In the genomic region with DNA sequence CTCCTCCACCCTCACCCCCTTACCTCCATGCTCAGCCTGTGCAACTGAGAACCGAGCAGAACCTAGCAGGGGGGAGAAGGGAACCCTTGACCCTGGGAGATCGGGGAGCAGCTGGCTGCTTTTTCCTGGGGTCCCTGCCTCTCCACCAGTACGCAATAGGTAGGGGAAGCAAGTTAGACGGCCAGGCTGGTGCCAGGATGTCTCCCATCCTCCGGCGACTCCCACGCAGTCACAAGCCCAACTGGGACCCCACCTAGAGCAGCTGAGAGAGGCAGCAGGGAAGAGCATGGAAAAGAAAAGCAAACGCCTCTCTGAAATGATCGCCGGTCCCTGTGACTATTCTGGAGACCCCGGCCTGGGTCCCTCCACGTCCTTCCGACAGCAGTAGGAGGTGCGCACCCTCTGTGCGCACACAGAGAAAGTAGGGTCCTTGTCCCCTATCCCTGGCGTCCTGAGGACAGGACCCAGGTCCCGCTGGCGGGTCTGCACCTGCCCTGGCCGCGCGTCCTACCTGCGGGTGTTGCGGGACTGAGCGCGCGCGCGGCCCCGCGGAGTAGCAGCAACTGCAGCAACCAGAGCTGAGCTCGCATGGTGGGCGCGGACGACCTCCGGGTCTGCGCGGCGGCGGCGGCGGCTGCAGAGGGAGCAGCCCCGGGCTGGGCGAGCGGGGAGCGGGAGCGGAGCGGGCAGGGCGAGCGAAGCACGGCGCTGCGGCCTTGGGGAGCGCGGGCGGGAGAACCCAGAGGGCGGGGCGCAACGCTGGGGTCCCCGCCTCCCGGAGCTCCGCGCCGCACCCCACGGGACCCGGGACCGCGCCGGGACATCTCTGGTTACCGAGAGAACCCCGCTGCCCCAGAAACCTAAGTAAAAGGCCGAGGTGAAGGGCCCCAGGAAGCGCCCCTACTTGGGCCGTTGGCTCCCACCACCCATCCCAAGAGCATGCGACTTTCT, we compare ENCODE assay signal across 8 mouse cellular contexts. TPM values are rescaled to one million over a fixed set of nuclear protein-coding genes. Genes with fewer than 3 reads are reported as not detected.
A peak's percentile ranks its signal among the peaks of the same experiment; 100 is the strongest.
DNase-seq lines count a peak whose midpoint lies in the region; ATAC-seq and TF ChIP-seq lines count a peak whose summit lies in the region.

A gene (minus strand): TSS at position 718 of the 951 bp plus-strand sequence.

- WGBS in heart, embryonic 16.5 days: 2% methylated on average over 68 of the region's 74 CpGs
- 3% methylated on average over 49 of the region's 74 CpGs for WGBS in limb, embryonic 14.5 days

- H3K27me3 ChIP-seq in testis, adult 2 months (ENCODE audit: control insufficient read depth, insufficient read depth, low read length): no peaks in the 10 kb centered on the region
- H3K27me3 ChIP-seq in heart, embryonic 16.5 days (ENCODE audit: control insufficient read depth, insufficient read depth, low read length): peaks cover 19% of the 10 kb centered on the region
- H3K27me3 ChIP-seq in limb, embryonic 14.5 days (ENCODE audit: control insufficient read depth, insufficient read depth, low read length): peaks cover 26% of the 10 kb centered on the region

- peak; percentile 34 to 55 for DNase-seq in cerebellum, adult 18-20 months
- no peak for DNase-seq in cerebellum, adult 11-12 months
- DNase-seq in testis, postnatal 14 days (ENCODE audit: low spot score): no peak
- DNase-seq in limb, embryonic 14.5 days (ENCODE audit: low spot score): no peak
- peak; percentile 58 for DNase-seq in naive thymus-derived CD4-positive, alpha-beta T cell, adult 2 months (ENCODE audit: low read depth)

- peak within 1 kb of the TSS; percentile 92 for H3K4me3 ChIP-seq in testis, adult 2 months (ENCODE audit: control insufficient read depth, low read depth, low read length)
- H3K4me3 ChIP-seq in heart, embryonic 16.5 days (ENCODE audit: low read length): peak within 1 kb of the TSS; percentile 97
- H3K4me3 ChIP-seq in limb, embryonic 14.5 days (replicated peaks; ENCODE audit: low read length): peak within 1 kb of the TSS; percentile 86

- H3K27ac ChIP-seq in testis, adult 2 months (ENCODE audit: control insufficient read depth, insufficient read depth, low read depth, low read length): no peak within 1 kb of the TSS
- no peak within 1 kb of the TSS for H3K27ac ChIP-seq in heart, embryonic 16.5 days (ENCODE audit: low read length)
- H3K27ac ChIP-seq in limb, embryonic 14.5 days (replicated peaks; ENCODE audit: low read depth, low read length): no peak within 1 kb of the TSS

- H3K4me1 ChIP-seq in testis, adult 2 months (ENCODE audit: control insufficient read depth, insufficient read depth, low read length): peaks cover 24% of the 10 kb centered on the region
- peaks cover 16% of the 10 kb centered on the region for H3K4me1 ChIP-seq in heart, embryonic 16.5 days (ENCODE audit: control insufficient read depth, insufficient read depth, low read length)
- H3K4me1 ChIP-seq in limb, embryonic 14.5 days (ENCODE audit: control insufficient read depth, insufficient read depth, low read length): peaks cover 8% of the 10 kb centered on the region; the same call in 1 of the 2 replicates

- no peak for TF ChIP-seq POLR2A in testis, adult 2 months (IDR thresholded peaks at IDR 0.05; ENCODE audit: control insufficient read depth, low read depth, low read length)
- TF ChIP-seq POLR2A in limb, embryonic 14.5 days (IDR thresholded peaks at IDR 0.05; ENCODE audit: borderline replicate concordance, extremely low read depth, insufficient read depth, insufficient read length): no peak

- no peak for ATAC-seq in heart, embryonic 16.5 days (replicated peaks; ENCODE audit: extremely low read depth, insufficient read depth, low FRiP score)
- no peak for ATAC-seq in limb, embryonic 14.5 days (ENCODE audit: low FRiP score, low read depth)
- ATAC-seq in megakaryocyte-erythroid progenitor cell, adult 5-6 weeks (replicated peaks; ENCODE audit: low FRiP score, low TSS enrichment, poor library complexity, severe bottlenecking): no peak

- H3K36me3 ChIP-seq in testis, adult 2 months (ENCODE audit: control insufficient read depth, insufficient read depth, low read length): no peaks in the 10 kb centered on the region
- H3K36me3 ChIP-seq in heart, embryonic 16.5 days (ENCODE audit: control insufficient read depth, insufficient read depth): no peaks in the 10 kb centered on the region
- H3K36me3 ChIP-seq in limb, embryonic 14.5 days (ENCODE audit: control insufficient read depth, insufficient read depth, low read length): no peaks in the 10 kb centered on the region

- no peaks in the 10 kb centered on the region for H3K9me3 ChIP-seq in heart, embryonic 16.5 days (replicated peaks; ENCODE audit: control insufficient read depth, low read length)
- H3K9me3 ChIP-seq in limb, embryonic 14.5 days (ENCODE audit: control insufficient read depth, low read length): no peaks in the 10 kb centered on the region

- TF ChIP-seq CTCF in testis, adult 2 months (IDR thresholded peaks at IDR 0.05; ENCODE audit: control insufficient read depth, insufficient read depth, insufficient replicate concordance, low read depth, low read length): no peak

- H3K4me2 ChIP-seq in heart, embryonic 16.5 days (ENCODE audit: low read depth, low read length): peak within 1 kb of the TSS; percentile 74
- H3K4me2 ChIP-seq in limb, embryonic 14.5 days (replicated peaks; ENCODE audit: low read depth, low read length, severe bottlenecking): peak within 1 kb of the TSS; percentile 88

- H3K9ac ChIP-seq in heart, embryonic 16.5 days (ENCODE audit: low read length): peak within 1 kb of the TSS; percentile 76
- peak within 1 kb of the TSS; percentile 60 for H3K9ac ChIP-seq in limb, embryonic 14.5 days (ENCODE audit: low read depth, low read length, severe bottlenecking)

RNA-seq across cellular contexts. Expression of the gene that starts here (rescaled TPM):
- 64.4 and 70.5 TPM in 2 replicates for polyA plus RNA-seq in testis, adult 2 months (2012; rRNA removed)
- polyA plus RNA-seq in heart, embryonic 16.5 days (2015; fragmentation: Nextera tagmentation; extraction: Ambion mirVana): 1.8 and 2.6 TPM in 2 replicates
- polyA plus RNA-seq in limb, embryonic 14.5 days (2012; rRNA removed): 1.0 and 1.1 TPM in 2 replicates
- polyA plus RNA-seq in limb, embryonic 14.5 days (2014; fragmentation: Nextera tagmentation; extraction: Ambion mirVana): 1.1 and 1.7 TPM in 2 replicates
- total RNA-seq in megakaryocyte-erythroid progenitor cell, adult 5-6 weeks (2014; fragmentation: Nextera tagmentation): 10.2 and 11.8 TPM in 2 replicates
- 3.4 and 4.1 TPM in 2 replicates for total RNA-seq in megakaryocyte-erythroid progenitor cell, adult 5-6 weeks (2017)

Comparison
In these comparisons a context has a peak if more than half of its experiments do, and no peak if none do; other contexts are left out.
1. RNA of the gene that starts here (polyA plus RNA-seq): 64.4 to 70.5 TPM in testis, adult 2 months; 1.8 to 2.6 TPM in heart, embryonic 16.5 days and 1.0 to 1.7 TPM in limb, embryonic 14.5 days; every median in the first group is over 10 times any median in the second.
2. DNase-seq: peak in cerebellum, adult 18-20 months (2 of 2) and naive thymus-derived CD4-positive, alpha-beta T cell, adult 2 months (single experiment); none in cerebellum, adult 11-12 months (single experiment), testis, postnatal 14 days (single experiment) and limb, embryonic 14.5 days (single experiment).
3. Peak in every context shown above with its lines, with median percentiles within 50 percentile points of each other: H3K4me3 ChIP-seq.